Comparison of ENCODE assay signal across 13 mouse cellular contexts in genomic region chr19:15469541-15469940, GRCm38 (mm10).
"Had no signal": no experiment of that assay in that cellular context is flagged by ENCODE, and none has a peak within 500 bp of the region (broad histone marks: within the 10 kb centered on the region; RNA-seq: fewer than 3 reads in every experiment).

No protein-coding gene starts in this region.

- DNase-seq: kidney, adult 2 months; kidney, postnatal 25 days; layer of hippocampus, adult 9-11 months; layer of hippocampus, postnatal 36 days; liver; lung, adult 18-20 months; lung, postnatal 10 days; lung, postnatal 36 days; right cerebral cortex, adult 18-20 months; right cerebral cortex, postnatal 25 days; thymus, adult 2 months; thymus, postnatal 14 days; thymus, postnatal 4 days had no signal
